Mouse (Mus musculus) liver, adult 2 months (tissue): Measurements from ENCODE around the gene Lsm2.

Source experiments
- CTCF ChIP-seq: fragments of 200-500 bp; IDR thresholded peaks from 2 replicates; pipeline ENCODE4 v1.5.1; 2011; ENCODE audit warnings: low read depth, low read length, control low read depth
- POLR2A ChIP-seq: fragments of 200-500 bp; IDR thresholded peaks from 2 replicates; pipeline ENCODE4 v1.6.1; 2011; ENCODE audit warnings: low read length, control low read depth; ENCODE audit not compliant: insufficient read depth; ENCODE audit errors: extremely low read depth

DNA sequence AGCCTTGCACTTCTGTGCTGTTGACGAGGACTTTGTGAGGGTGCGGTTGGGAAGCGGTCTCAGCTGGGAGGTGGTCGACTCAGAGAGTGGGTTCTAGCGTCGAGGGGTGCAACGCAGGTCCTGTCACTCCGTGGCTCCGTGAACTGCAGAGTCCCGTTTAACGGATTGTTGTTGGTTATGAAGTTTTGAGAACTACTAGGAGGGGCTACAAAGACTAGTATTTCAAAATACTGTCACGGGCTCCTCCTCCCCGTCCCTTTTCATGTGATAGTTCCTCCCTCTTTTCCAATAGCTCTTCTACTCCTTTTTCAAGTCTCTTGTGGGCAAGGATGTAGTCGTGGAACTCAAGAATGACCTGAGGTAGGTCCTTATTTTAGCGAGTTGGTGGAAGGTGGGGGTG lies 666 bp downstream of the Lsm2 start:
- TF ChIP-seq POLR2A: no peak
- no peak for TF ChIP-seq CTCF
